Mouse (Mus musculus) adrenal gland, adult 8-10 months (tissue): Measurements from ENCODE around the gene Mst1r. TPM values are rescaled to one million over a fixed set of nuclear protein-coding genes. Genes with fewer than 3 reads are reported as not detected.
A peak's percentile ranks its signal among the peaks of the same experiment; 100 is the strongest.

ENCODE experiments used
- DNase-seq: peaks from one replicate; pipeline ENCODE4 v3.0.0; 2022
- total RNA-seq, 4 experiments: library from RNA; stranded (reverse); gene quantifications; 2 replicates each; pipeline ENCODE4 v1.2.4; 2022

Mst1r gene
- total RNA-seq, 4 experiments from 2014 or later, result 10.3 to 28.6 (median 17.9) TPM

GRCm38 (mm10) chr9:107914764-107915420, 8.2 kb downstream of the Mst1r start:
- DNase-seq, result no peak

GRCm38 (mm10) chr9:107917895-107918608, 11.4 kb downstream of the Mst1r start:
- no peak for DNase-seq

GRCm38 (mm10) chr9:107918884-107919283, 12.2 kb downstream of the Mst1r start:
- DNase-seq, result no peak

GRCm38 (mm10) chr9:107919441-107919840, 12.8 kb downstream of the Mst1r start:
- DNase-seq, result no peak

GRCm38 (mm10) chr9:107923021-107923420, 16.3 kb downstream of the Mst1r start:
- DNase-seq, result no peak

- no peak for DNase-seq
These were observed 17.3 kb downstream of the Mst1r start for GRCm38 (mm10) chr9:107923956-107924355.

GRCm38 (mm10) chr9:107925251-107925650, 18.6 kb downstream of the Mst1r start:
- no peak for DNase-seq

- no peak for DNase-seq
These were observed 20.3 kb downstream of the Mst1r start for GRCm38 (mm10) chr9:107926920-107927420.

- no peak for DNase-seq
These were observed 21.1 kb downstream of the Mst1r start for GRCm38 (mm10) chr9:107927749-107928148.

GRCm38 (mm10) chr9:107928169-107928568, 21.5 kb downstream of the Mst1r start, which contains the start of gene Actl11:
Actl11 (plus strand) TSS chr9:107928469.
- DNase-seq, result no peak

- DNase-seq, result no peak
These were observed 25.5 kb downstream of the Mst1r start for GRCm38 (mm10) chr9:107932221-107932620.

GRCm38 (mm10) chr9:107934146-107934545, 27.5 kb downstream of the Mst1r start:
- DNase-seq, result no peak

- no peak for DNase-seq
These were observed 28.7 kb downstream of the Mst1r start, which contains the start of gene Camkv for GRCm38 (mm10) chr9:107935374-107935773. Camkv (plus strand) TSS chr9:107935674.

- no peak for DNase-seq
These were observed 29.1 kb downstream of the Mst1r start for GRCm38 (mm10) chr9:107935790-107936214.

GRCm38 (mm10) chr9:107936215-107936822, 29.6 kb downstream of the Mst1r start:
- DNase-seq, result no peak

- DNase-seq, result no peak
These were observed 30.2 kb downstream of the Mst1r start for GRCm38 (mm10) chr9:107936831-107937230.

GRCm38 (mm10) chr9:107947241-107948194, 40.8 kb downstream of the Mst1r start:
- DNase-seq, result no peak

- DNase-seq, result no peak
These were observed 42.7 kb downstream of the Mst1r start for GRCm38 (mm10) chr9:107949184-107949921.

GRCm38 (mm10) chr9:107949922-107950235, 43.2 kb downstream of the Mst1r start, which contains the start of gene Traip:
Traip (plus strand) TSS chr9:107950136.
- no peak for DNase-seq

GRCm38 (mm10) chr9:107950460-107951355, 44.0 kb downstream of the Mst1r start:
- DNase-seq, result peak; percentile 86
